Mouse (Mus musculus) brain, embryonic 14.5 days (tissue): ENCODE data around the gene Aptx.

Source experiments
- CTCF ChIP-seq: fragments of 200-500 bp; IDR thresholded peaks from 2 replicates; pipeline ENCODE4 v1.5.1; 2012; ENCODE audit warnings: inconsistent platforms, mild to moderate bottlenecking, moderate library complexity, borderline replicate concordance; ENCODE audit not compliant: insufficient read depth, insufficient read length; ENCODE audit errors: extremely low read depth
- POLR2A ChIP-seq: fragments of 200-500 bp; IDR thresholded peaks from 2 replicates; pipeline ENCODE4 v1.6.1; 2012; ENCODE audit warnings: mild to moderate bottlenecking, inconsistent platforms, borderline replicate concordance; ENCODE audit not compliant: poor library complexity, insufficient read depth, insufficient read length, severe bottlenecking; ENCODE audit errors: extremely low read depth

- TF ChIP-seq CTCF (no peak), POLR2A (no peak)
Measured at GRCm38 (mm10) chr4:40673526-40673925, 29.5 kb downstream of the Aptx start.
